Mouse (Mus musculus): ENCODE data around the gene Cd244a.

Cd244a gene

GRCm38 (mm10) chr1:171577168-171577567, 18.2 kb downstream of the Cd244a start:
- in situ Hi-C loops (cut with MboI, MseI): no loop called here

GRCm38 (mm10) chr1:171584584-171584983, 25.6 kb downstream of the Cd244a start:
- in situ Hi-C loops (cut with MboI, MseI): no loop called here

GRCm38 (mm10) chr1:171604686-171605085, 45.7 kb downstream of the Cd244a start:
- in situ Hi-C loops (cut with MboI, MseI): loop anchor here (5.0 kb wide), 2 partner anchors 53 to 93 kb away; no protein-coding TSS in a partner anchor

- in situ Hi-C loops (cut with MboI, MseI): loop anchor here (5.0 kb wide), 2 partner anchors 51 to 91 kb away; no protein-coding TSS in a partner anchor
Measured at GRCm38 (mm10) chr1:171606656-171607055, 47.7 kb downstream of the Cd244a start.

- in situ Hi-C loops (cut with MboI, MseI): loop anchor here (5.0 kb wide), 2 partner anchors 50 to 90 kb away; no protein-coding TSS in a partner anchor
Measured at GRCm38 (mm10) chr1:171607176-171607575, 48.2 kb downstream of the Cd244a start, which contains the start of gene Ly9. Gene Ly9, minus strand, starts transcription at chr1:171607410.

DNA sequence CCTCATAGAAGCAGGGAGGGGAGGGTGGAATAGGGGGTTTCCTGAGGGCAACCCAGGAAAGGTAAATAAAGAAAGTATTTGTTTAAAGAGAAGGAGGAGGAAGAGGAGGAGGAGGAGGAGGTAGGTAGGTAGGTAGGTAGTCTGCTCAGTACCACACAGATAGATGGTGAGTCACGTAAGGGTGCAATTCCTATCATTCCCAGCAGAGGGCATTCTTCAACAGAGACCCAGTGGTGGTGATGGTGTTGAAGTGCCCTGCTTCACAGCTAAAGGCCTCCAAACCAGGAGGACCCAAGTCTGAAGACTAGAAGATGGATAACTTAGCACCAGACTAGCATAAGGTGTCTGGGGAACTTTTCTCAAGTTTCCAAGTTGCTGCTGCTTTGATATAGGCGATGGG, 51.0 kb downstream of the Cd244a start:
- in situ Hi-C loops (cut with MboI, MseI): no loop called here

DNA sequence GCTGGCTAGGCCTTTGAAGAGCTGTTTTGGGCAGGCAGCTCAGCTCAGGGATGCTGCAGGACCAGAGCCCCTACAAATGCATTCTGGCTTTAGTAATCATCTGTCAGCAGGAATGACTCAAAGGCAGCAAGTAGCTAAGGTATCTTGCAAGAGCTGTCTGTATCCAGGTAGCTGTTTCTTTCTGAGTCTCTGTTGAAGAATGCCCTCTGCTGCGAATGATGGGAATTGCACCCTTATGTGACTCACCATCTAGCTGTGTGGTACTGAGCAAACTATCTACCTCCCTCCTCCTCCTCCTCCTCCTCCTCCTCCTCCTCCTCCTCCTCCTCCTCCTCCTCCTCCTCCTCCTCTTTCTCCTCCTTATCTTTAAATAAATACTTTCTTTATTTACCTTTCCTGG, 51.8 kb downstream of the Cd244a start:
- in situ Hi-C loops (cut with MboI, MseI): no loop called here

DNA sequence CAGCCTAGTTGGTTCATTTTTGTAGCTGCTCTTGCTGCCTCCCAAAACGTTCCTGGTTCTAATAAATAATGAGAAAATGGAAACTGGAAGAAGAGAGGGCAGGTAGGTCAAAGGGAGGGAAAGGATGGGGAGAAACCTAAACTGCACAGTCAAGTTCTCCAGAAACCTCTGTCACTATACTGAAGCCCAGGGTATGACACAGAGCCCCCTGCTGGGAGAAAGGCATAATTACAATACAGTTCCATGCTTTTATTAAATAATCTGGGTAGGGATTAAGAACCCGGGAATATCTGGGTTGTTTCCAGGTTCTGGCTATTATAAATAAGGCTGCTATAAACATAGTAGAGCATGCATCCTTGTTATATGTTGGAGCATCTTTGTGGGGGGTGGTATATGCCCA, 55.0 kb downstream of the Cd244a start:
- in situ Hi-C loops (cut with MboI, MseI): no loop called here

- in situ Hi-C loops (cut with MboI, MseI): no loop called here
Measured at GRCm38 (mm10) chr1:171616881-171617515, 58.0 kb downstream of the Cd244a start.

DNA sequence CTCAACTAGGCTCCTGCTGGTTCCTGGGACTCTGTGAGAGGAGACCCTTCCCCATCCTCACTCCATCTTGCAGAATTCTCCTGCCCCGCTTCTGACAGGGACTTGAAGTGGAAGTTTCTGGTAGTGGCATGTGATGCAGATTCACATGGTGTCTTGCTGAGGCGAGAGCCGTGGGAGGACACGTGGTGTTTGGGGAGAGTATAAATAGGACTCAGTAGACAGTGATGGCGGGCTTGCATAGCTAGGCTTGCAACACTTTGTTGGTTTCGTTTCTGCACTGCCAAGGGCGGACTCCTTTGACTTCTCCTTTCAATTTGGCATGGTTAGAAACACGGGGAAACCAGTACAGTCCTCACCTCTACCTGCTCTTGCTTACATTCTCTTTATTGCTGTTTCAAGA, 60.0 kb downstream of the Cd244a start:
- in situ Hi-C loops (cut with MboI, MseI): no loop called here

GRCm38 (mm10) chr1:171619645-171620044, 60.7 kb downstream of the Cd244a start:
- in situ Hi-C loops (cut with MboI, MseI): no loop called here

- in situ Hi-C loops (cut with MboI, MseI): no loop called here
Measured at GRCm38 (mm10) chr1:171620091-171620490, 61.1 kb downstream of the Cd244a start.

DNA sequence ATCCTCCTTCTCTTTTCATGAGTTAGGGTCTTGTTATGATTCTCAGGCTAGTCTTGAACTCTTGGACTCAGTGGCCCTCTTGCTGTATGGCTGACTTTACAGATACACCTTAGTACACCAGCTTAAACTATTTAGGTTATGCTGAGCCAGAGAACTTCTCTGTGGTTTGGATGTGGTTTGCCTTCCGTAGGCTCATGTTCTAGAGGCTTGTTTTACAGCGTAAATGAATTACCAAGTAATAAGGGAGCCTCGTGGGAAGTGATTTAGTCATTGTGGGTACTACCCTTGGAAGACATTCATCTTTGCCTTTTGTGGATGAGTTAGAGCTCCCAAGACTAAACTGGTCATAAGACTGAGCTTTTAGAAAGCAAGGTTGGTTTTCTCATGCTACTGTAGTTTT, 68.8 kb downstream of the Cd244a start:
- in situ Hi-C loops (cut with MboI, MseI): no loop called here

GRCm38 (mm10) chr1:171629168-171629567, 70.2 kb downstream of the Cd244a start:
- in situ Hi-C loops (cut with MboI, MseI): no loop called here

DNA sequence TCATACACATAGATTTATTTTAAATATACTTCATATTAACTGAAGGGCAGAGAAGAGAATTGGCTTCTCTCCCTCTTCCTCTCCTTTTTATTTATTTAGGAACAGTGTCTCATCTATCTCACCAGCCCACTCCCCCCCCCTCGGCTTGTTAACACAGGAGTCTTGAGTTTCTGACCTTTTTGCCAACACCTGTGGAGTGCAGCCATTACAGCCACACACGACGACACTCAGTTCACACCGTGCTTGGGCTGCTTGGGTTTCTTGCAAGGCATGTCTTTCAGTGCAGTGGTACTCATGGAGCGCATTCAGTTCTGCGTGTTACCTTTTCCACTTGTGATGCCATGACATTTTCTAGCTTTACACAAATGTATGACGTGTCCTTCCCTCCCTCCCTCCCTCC, 71.0 kb downstream of the Cd244a start:
- in situ Hi-C loops (cut with MboI, MseI): no loop called here

DNA sequence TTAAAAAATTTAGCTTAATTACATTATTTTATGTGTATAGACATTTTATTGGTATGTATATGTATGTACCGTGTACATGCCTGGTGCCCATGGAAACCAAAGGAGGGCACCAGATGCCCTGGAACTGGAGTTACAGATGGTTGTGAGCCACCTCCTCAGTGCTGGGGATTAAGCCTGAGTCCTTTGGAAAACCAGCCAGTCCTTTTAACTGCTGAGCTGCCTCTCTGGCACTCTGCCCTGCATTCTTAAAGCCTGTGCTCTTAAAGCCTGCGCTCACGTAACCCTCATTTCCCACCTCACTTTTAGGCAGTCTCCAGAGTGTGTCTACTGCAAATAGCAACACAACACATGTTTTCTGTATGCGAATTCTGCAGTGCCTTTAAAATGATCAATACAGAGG, 71.9 kb downstream of the Cd244a start:
- in situ Hi-C loops (cut with MboI, MseI): no loop called here

GRCm38 (mm10) chr1:171631447-171631846, 72.5 kb downstream of the Cd244a start:
- in situ Hi-C loops (cut with MboI, MseI): no loop called here

- in situ Hi-C loops (cut with MboI, MseI): no loop called here
Measured at GRCm38 (mm10) chr1:171635696-171636095, 76.7 kb downstream of the Cd244a start.

DNA sequence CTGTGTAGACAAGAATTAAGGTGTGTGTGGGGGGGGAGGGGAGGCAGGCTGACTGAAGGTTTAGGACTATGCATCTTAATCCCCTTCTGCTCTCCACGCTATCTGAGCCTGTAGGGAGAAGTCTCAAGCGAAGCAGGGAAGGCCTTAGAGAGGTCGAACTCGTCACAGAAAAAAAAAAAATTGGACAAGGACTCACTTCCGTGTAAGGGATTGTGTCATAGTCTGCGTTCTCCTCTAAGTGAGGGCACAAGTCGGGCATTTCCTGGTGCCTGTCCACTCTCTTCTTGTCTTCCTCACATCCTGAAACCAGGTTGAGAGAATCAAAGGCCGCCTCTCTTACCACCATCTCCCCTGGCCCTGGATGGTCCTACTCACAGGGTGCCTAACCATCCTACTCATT, 78.1 kb downstream of the Cd244a start:
- in situ Hi-C loops (cut with MboI, MseI): no loop called here

- in situ Hi-C loops (cut with MboI, MseI): no loop called here
Measured at GRCm38 (mm10) chr1:171638686-171639085, 79.7 kb downstream of the Cd244a start.

DNA sequence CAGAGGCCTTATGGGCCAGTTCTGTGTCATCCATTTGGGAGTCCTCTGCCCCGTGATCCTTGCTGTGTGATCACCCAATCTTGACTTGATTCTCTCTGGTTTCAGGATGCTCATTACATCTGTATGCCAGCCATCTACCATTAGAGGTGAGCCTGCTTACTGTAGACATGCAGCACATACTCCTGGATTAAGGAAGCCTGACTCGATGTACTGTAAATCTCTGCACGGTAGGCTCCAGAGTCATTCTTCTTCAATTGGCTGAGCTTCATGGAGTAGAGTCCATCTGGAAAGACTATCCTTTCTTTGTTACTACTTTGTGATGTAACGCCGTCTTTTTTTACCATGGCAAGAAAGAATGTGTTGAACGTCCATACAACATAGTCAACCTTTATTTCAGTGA, 81.8 kb downstream of the Cd244a start:
- in situ Hi-C loops (cut with MboI, MseI): no loop called here

DNA sequence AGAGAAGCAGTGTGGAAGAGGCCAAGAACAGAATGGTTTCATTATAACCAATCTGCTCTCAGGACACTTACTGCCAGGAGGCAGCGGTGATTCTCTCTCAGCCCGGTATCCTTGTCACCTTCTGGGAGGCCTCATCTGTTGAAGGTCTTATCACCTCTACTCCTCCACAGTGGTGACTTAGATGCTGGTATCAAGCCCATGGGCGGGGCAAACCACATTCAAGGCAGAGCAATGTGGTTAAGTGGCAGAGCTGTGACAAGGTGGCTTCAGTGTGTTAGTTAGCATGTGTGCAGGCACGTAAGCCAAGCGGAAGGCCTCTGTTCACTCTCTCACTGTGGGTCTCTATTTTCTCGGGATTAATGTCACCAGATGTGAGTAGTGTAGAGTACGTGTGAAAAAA, 84.6 kb downstream of the Cd244a start:
- in situ Hi-C loops (cut with MboI, MseI): no loop called here

DNA sequence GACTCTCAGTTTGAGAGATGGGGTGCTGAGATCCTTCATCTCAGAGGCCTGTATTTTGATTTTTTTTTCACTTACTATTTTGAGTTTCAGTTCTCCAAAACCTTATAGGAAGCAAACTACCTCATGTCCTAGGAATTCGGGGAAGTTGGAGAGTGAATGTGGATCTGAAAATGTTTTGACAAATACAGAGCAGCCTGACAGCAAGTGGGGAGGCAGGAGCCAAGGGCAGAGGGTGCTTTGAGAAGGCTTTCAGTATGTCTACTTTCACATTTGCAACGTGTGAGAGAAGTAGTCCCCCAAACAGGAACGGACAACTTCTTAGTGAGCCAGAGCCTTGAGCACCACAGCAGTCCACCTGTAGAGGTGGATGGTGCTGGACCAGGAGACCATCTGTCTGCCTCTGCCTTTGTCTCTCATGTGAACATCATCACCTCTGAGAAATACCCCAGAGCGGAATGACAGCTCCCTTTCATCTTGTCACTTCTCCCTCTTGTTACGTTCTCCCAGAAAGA, 87.5 kb downstream of the Cd244a start:
- in situ Hi-C loops (cut with MboI, MseI): no loop called here

- in situ Hi-C loops (cut with MboI, MseI): no loop called here
Measured at GRCm38 (mm10) chr1:171647716-171648115, 88.7 kb downstream of the Cd244a start.
